Mouse (Mus musculus) CH12.LX (cell line): Measurements from ENCODE around the gene Kcnj4. TPM values are rescaled to one million over a fixed set of nuclear protein-coding genes. Genes with fewer than 3 reads are reported as not detected.

ENCODE experiments used
- DNase-seq: peaks from one replicate; pipeline ENCODE4 v3.0.0-alpha.2; 2013; ENCODE audit errors: extremely low read depth
- H3K27ac ChIP-seq: 2 replicates; pipeline ENCODE4 v1.5.1; 2012; ENCODE audit warnings: low read depth, mild to moderate bottlenecking, control low read depth, moderate library complexity; ENCODE audit not compliant: insufficient read depth
- H3K27me3 ChIP-seq: replicated peaks from 2 replicates; pipeline ENCODE3; 2012; ENCODE audit warnings: inconsistent platforms
- H3K36me3 ChIP-seq, 2 experiments: replicated peaks in 1 of 2; 2 replicates each; pipeline versions ENCODE3 to v1.6.1; 2012; ENCODE audit warnings: inconsistent platforms in 1 of 2, low read length in 1 of 2, mild to moderate bottlenecking in 1 of 2, mixed read lengths in 1 of 2, moderate library complexity in 1 of 2; ENCODE audit not compliant: control insufficient read depth in 1 of 2, insufficient read depth in 1 of 2
- H3K4me1 ChIP-seq, 2 experiments: 2 replicates each; pipeline ENCODE4 v1.6.1; 2012; ENCODE audit warnings: inconsistent platforms in 1 of 2, moderate library complexity in 1 of 2; ENCODE audit not compliant: insufficient read depth in 2 of 2, control insufficient read depth in 1 of 2
- H3K4me2 ChIP-seq: 2 replicates; pipeline ENCODE4 v1.6.1; 2012; ENCODE audit warnings: low read depth, mild to moderate bottlenecking, control low read depth; ENCODE audit not compliant: poor library complexity, insufficient read depth, severe bottlenecking
- H3K4me3 ChIP-seq, 3 experiments: fragments of 150-350 bp in 1 of 3; sonication (generic) in 1 of 3; replicated peaks in 1 of 3; 2 replicates each; pipeline versions ENCODE3 to v1.5.1; 2011 to 2012; ENCODE audit warnings: low read depth in 2 of 3, low read length in 2 of 3, mild to moderate bottlenecking in 2 of 3, moderate library complexity in 2 of 3, control low read depth in 1 of 3, improper control_type of control experiment in 1 of 3, inconsistent platforms in 1 of 3, mixed read lengths in 1 of 3; ENCODE audit not compliant: poor library complexity in 1 of 3
- H3K79me2 ChIP-seq: replicated peaks from 2 replicates; pipeline ENCODE4 v1.6.1; 2012; ENCODE audit warnings: mild to moderate bottlenecking, moderate library complexity; ENCODE audit not compliant: control insufficient read depth, poor library complexity, insufficient read depth, severe bottlenecking; ENCODE audit errors: extremely low read depth
- H3K9ac ChIP-seq: 2 replicates; pipeline ENCODE4 v1.6.1; 2012; ENCODE audit warnings: low read depth, mild to moderate bottlenecking, control low read depth, moderate library complexity; ENCODE audit not compliant: insufficient read depth
- H3K9me3 ChIP-seq: replicated peaks from 2 replicates; pipeline ENCODE3; 2012; ENCODE audit warnings: low read length, inconsistent platforms, mixed read lengths
- CHD2 ChIP-seq: IDR thresholded peaks from 2 replicates; pipeline ENCODE4 v1.6.1; 2011; ENCODE audit warnings: low read length, improper control_type of control experiment
- E2F4 ChIP-seq: IDR thresholded peaks from 2 replicates; pipeline ENCODE4 v1.6.1; 2011; ENCODE audit warnings: low read depth, low read length, improper control_type of control experiment; ENCODE audit not compliant: insufficient replicate concordance
- ELF1 ChIP-seq: IDR thresholded peaks from 2 replicates; pipeline ENCODE4 v1.6.1; 2014; ENCODE audit warnings: low read depth, mild to moderate bottlenecking, inconsistent platforms, low read length, improper control_type of control experiment
- EP300 ChIP-seq: IDR thresholded peaks from 2 replicates; pipeline ENCODE4 v1.6.1; 2011; ENCODE audit warnings: low read length, improper control_type of control experiment
- ETS1 ChIP-seq: conservative IDR thresholded peaks from 2 replicates; pipeline ENCODE4 v1.6.1; 2012; ENCODE audit warnings: low read depth, mild to moderate bottlenecking, inconsistent platforms, low read length, improper control_type of control experiment, moderate library complexity
- JUND ChIP-seq: conservative IDR thresholded peaks from 2 replicates; pipeline ENCODE4 v1.6.1; 2011; ENCODE audit warnings: low read depth, low read length, improper control_type of control experiment
- MAZ ChIP-seq: IDR thresholded peaks from 2 replicates; pipeline ENCODE4 v1.6.1; 2012; ENCODE audit warnings: low read depth, mild to moderate bottlenecking, inconsistent platforms, low read length, improper control_type of control experiment, moderate library complexity
- MXI1 ChIP-seq: IDR thresholded peaks from 2 replicates; pipeline ENCODE4 v1.6.1; 2011; ENCODE audit warnings: mild to moderate bottlenecking, low read depth, low read length, improper control_type of control experiment
- MYC ChIP-seq: IDR thresholded peaks from 2 replicates; pipeline ENCODE4 v1.6.1; 2011; ENCODE audit warnings: low read depth, mild to moderate bottlenecking, improper control_type of control experiment, low read length
- NELFE ChIP-seq: IDR thresholded peaks from 2 replicates; pipeline ENCODE4 v1.6.1; 2011; ENCODE audit warnings: low read depth, low read length, improper control_type of control experiment
- NRF1 ChIP-seq: IDR thresholded peaks from 2 replicates; pipeline ENCODE4 v1.6.1; 2014; ENCODE audit warnings: low read depth, mild to moderate bottlenecking, inconsistent platforms, low read length, improper control_type of control experiment, moderate library complexity
- PAX5 ChIP-seq: IDR thresholded peaks from 2 replicates; pipeline ENCODE4 v1.6.1; 2012; ENCODE audit warnings: low read length, inconsistent platforms, mixed read lengths
- POLR2A ChIP-seq: IDR thresholded peaks from 2 replicates; pipeline ENCODE4 v1.6.1; 2011; ENCODE audit warnings: low read depth, mild to moderate bottlenecking, improper control_type of control experiment, low read length
- RAD21 ChIP-seq: IDR thresholded peaks from 2 replicates; pipeline ENCODE4 v1.6.1; 2011; ENCODE audit warnings: low read depth, mild to moderate bottlenecking, low read length, improper control_type of control experiment, moderate library complexity
- SIN3A ChIP-seq: IDR thresholded peaks from 2 replicates; pipeline ENCODE4 v1.6.1; 2012; ENCODE audit warnings: low read length, improper control_type of control experiment, inconsistent platforms
- TBP ChIP-seq: conservative IDR thresholded peaks from 2 replicates; pipeline ENCODE4 v1.6.1; 2011; ENCODE audit warnings: low read depth, low read length, improper control_type of control experiment
- TCF12 ChIP-seq: IDR thresholded peaks from 2 replicates; pipeline ENCODE4 v1.6.1; 2014; ENCODE audit warnings: low read depth, mild to moderate bottlenecking, inconsistent platforms, low read length, improper control_type of control experiment
- USF2 ChIP-seq: conservative IDR thresholded peaks from 2 replicates; pipeline ENCODE4 v1.6.1; 2011; ENCODE audit warnings: low read depth, low read length, improper control_type of control experiment
- ZKSCAN1 ChIP-seq: IDR thresholded peaks from 2 replicates; pipeline ENCODE4 v1.6.1; 2012; ENCODE audit warnings: low read depth, inconsistent platforms, low read length, improper control_type of control experiment, borderline replicate concordance
- dilution Hi-C: fragments of 300-500 bp; cut with MboI; formaldehyde crosslinking; loops from 2 replicates; pipeline ENCODE4 v1.14.3; 2020; ENCODE audit warnings: low sequenced_read_pairs; ENCODE audit not compliant: extremely low pct_unique_long_range_greater_than_20kb, extremely low pct_ligation_motif_present
- in situ Hi-C: fragments of 300-500 bp; cut with MboI; formaldehyde crosslinking; loops from 3 replicates; pipeline ENCODE4 v1.14.3; 2019; ENCODE audit warnings: low sequenced_read_pairs, low pct_ligation_motif_present, low pct_unique_long_range_greater_than_20kb, mixed read lengths
- polyA plus RNA-seq: library from polyadenylated mRNA; unstranded; fragments of >175 nt; gene quantifications from 2 replicates; pipeline ENCODE4 v1.2.1, GENCODE M21; 2012; ENCODE audit warnings: low read depth; ENCODE audit not compliant: insufficient read length
- total RNA-seq, 2 experiments: library from RNA; depleted of rRNA; stranded (reverse); fragments of 300-350 nt in 1 of 2; fragments of >200 nt in 1 of 2; gene quantifications; 2 replicates each; pipeline ENCODE4 v1.2.3; 2012 to 2014

Gene Kcnj4
- total and polyA plus RNA-seq, 3 experiments, result not detected

GRCm38 (mm10) chr15:79548226-79548625 lies 43.2 kb upstream of the Kcnj4 start:
- in situ Hi-C loops (no loop called here), dilution Hi-C loops (no loop called here)
- peaks cover 28% of the 10 kb centered on the region for H3K79me2 ChIP-seq

GRCm38 (mm10) chr15:79547289-79547820 lies 42.3 kb upstream of the Kcnj4 start:
- H3K36me3 ChIP-seq, result peaks cover 13 to 20% of the 10 kb centered on the region in 2 experiments
- peak overlapping the region in 1 of 3 experiments; percentile 87 for H3K4me3 ChIP-seq
- peaks cover 2% of the 10 kb centered on the region for H3K27me3 ChIP-seq
- H3K79me2 ChIP-seq, result peaks cover 37% of the 10 kb centered on the region
- no peak overlapping the region for H3K4me2 ChIP-seq
- no peak for DNase-seq
- H3K9me3 ChIP-seq, result no peaks in the 10 kb centered on the region
- no peak overlapping the region for H3K27ac ChIP-seq
- dilution Hi-C loops, result no loop called here
- no peak for TF ChIP-seq ETS1
- no peak for TF ChIP-seq TCF12
- TF ChIP-seq TBP, result no peak
- no peak for TF ChIP-seq ELF1
- no peak for TF ChIP-seq USF2
- TF ChIP-seq NELFE, result no peak
- no peak for TF ChIP-seq ZKSCAN1
- TF ChIP-seq E2F4, result no peak
- TF ChIP-seq PAX5, result no peak
- TF ChIP-seq EP300, result no peak
- no peak for TF ChIP-seq SIN3A
- TF ChIP-seq RAD21, result no peak
- TF ChIP-seq MXI1, result no peak
- no peak for TF ChIP-seq JUND
- peaks cover 5 to 24% of the 10 kb centered on the region in 2 experiments; a peak in 3 of 4 replicates for H3K4me1 ChIP-seq
- in situ Hi-C loops, result no loop called here
- no peak overlapping the region for H3K9ac ChIP-seq

More at GRCm38 (mm10) chr15:79548226-79548625, 43.2 kb upstream of the Kcnj4 start:
- Histone ChIP-seq H3K4me1 (peaks cover under 1 to 17% of the 10 kb centered on the region in 2 experiments; a peak in 2 of 4 replicates), H3K4me2 (no peak overlapping the region), H3K4me3 (no peak overlapping the region), H3K27me3 (peaks cover 2% of the 10 kb centered on the region), H3K36me3 (peaks cover 5 to 12% of the 10 kb centered on the region in 2 experiments), H3K9me3 (no peaks in the 10 kb centered on the region), H3K27ac (no peak overlapping the region)
- no peak for TF ChIP-seq ZKSCAN1
- TF ChIP-seq MYC, result no peak
- no peak for TF ChIP-seq NELFE
- no peak for TF ChIP-seq NRF1
- no peak for TF ChIP-seq MXI1
- TF ChIP-seq TCF12, result no peak
- TF ChIP-seq CHD2, result no peak
- TF ChIP-seq MAZ, result no peak
- TF ChIP-seq POLR2A, result no peak
- TF ChIP-seq RAD21, result no peak
- TF ChIP-seq ETS1, result no peak
- TF ChIP-seq, all 38 proteins: peak for 0
- H3K9ac ChIP-seq, result no peak overlapping the region
- no peak for DNase-seq
